Mouse (Mus musculus) spleen, adult 2 months (tissue): Measurements from ENCODE around the gene 5730596B20Rik.

Experiments used
- CTCF ChIP-seq: fragments of 200-500 bp; IDR thresholded peaks from 2 replicates; pipeline ENCODE4 v1.5.1; 2011; ENCODE audit warnings: mild to moderate bottlenecking, inconsistent platforms; ENCODE audit not compliant: insufficient read depth, insufficient read length, insufficient replicate concordance; ENCODE audit errors: extremely low read depth
- POLR2A ChIP-seq: fragments of 200-500 bp; IDR thresholded peaks from 2 replicates; pipeline ENCODE4 v1.6.1; 2011; ENCODE audit warnings: low read depth, low read length, inconsistent platforms

GRCm38 (mm10) chr6:52177806-52178205 lies 508 bp downstream of the 5730596B20Rik start:
- no peak for TF ChIP-seq CTCF
- no peak for TF ChIP-seq POLR2A
